Mouse (Mus musculus): ENCODE results near the gene Zbtb7b. TPM values are rescaled to one million over a fixed set of nuclear protein-coding genes. Genes with fewer than 3 reads are reported as not detected.
A peak's percentile ranks its signal among the peaks of the same experiment; 100 is the strongest.

Zbtb7b gene
- polyA plus RNA-seq, 1 experiment from 2014 or later: 0.73 TPM

DNA sequence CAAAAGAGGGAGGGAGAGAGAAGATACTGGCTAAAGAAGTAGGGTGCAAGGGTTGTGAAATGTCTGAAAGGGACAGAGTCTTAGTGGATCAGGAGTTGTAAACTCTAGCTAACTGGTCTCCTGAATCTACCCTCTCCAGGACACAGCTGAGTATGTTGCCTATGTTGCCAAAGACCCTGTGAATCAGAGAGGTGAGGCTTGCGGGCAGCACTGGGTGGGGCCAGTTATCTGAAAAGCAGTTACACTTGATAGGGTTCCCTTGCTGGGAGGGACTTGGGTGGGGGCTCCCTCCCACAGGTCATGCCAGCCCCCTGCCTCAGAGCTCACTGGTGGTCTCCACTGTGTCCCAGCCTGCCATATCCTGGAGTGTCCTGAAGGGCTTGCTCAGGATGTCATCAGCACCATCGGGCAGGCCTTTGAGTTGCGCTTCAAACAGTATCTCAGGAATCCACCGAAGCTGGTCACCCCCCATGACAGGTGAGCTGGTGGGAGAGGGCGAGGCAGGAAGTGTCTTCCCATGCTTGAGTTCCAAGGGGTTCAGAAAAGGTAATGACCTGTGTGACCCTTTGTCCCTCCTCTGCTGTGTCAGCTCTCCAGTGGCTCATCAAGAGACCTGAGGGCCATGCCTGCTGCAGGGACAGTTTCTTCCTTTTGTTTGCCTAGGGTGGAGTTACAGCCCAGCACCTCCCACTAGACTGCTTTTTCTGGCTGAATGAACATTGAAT lies 30.0 kb upstream of the Zbtb7b start:
- no peaks in the 10 kb centered on the region for H3K9me3 ChIP-seq
- peaks cover 26% of the 10 kb centered on the region for H3K4me1 ChIP-seq (replicated peaks)
- H3K9ac ChIP-seq: no peak overlapping the region
- peaks cover 19% of the 10 kb centered on the region for H3K36me3 ChIP-seq
- H3K4me3 ChIP-seq: no peak overlapping the region
- no peak for ATAC-seq (ENCODE audit: low FRiP score)
- H3K4me2 ChIP-seq: no peak overlapping the region
- WGBS: 88% methylated on average over 5 of the region's 5 CpGs
- H3K27me3 ChIP-seq: no peaks in the 10 kb centered on the region
- no peak overlapping the region for H3K27ac ChIP-seq

DNA sequence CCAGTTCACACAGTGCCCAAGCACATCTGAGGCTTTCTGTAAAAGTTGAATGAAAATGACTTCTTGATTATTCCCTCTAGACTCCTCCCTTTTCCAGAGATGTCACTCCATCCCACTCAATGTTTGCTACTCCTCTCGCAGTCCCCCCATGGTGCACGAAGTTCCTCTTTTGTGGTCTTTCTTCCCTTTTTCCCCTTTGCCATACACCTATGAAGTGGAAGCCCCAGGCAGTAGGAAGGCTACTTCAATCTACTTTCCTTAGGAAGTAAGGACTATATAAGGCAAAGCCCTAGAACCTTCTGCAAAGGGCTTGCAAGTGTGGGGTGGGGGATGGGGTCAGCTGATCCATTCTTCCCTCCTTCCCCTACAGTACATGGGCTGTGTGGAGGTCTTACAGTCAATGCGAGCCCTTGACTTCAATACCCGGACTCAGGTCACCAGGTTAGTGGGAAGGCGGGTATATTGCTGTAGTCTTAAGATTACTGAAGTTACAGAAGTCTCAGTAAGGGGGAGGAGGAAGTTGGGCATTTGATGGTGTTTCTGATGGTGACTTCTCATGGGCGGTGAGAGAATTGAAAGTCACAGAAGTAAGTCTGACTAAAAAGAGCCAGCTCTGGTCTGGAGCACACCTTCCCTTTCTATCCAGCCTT lies 28.1 kb upstream of the Zbtb7b start:
- Histone ChIP-seq H3K9me3 (no peaks in the 10 kb centered on the region), H3K27me3 (no peaks in the 10 kb centered on the region), H3K4me1 (replicated peaks) (peaks cover 34% of the 10 kb centered on the region), H3K4me3 (peak overlapping the region; percentile 38), H3K9ac (peak overlapping the region; percentile 72; the same call in 1 of the 2 replicates), H3K4me2 (peak overlapping the region; percentile 61), H3K36me3 (peaks cover 19% of the 10 kb centered on the region), H3K27ac (no peak overlapping the region)
- 61% methylated on average over 6 of the region's 6 CpGs for WGBS
- no peak for ATAC-seq (ENCODE audit: low FRiP score)

- H3K4me2 ChIP-seq: peak overlapping the region; percentile 61
- peaks cover 13% of the 10 kb centered on the region for H3K36me3 ChIP-seq
- no peak for ATAC-seq (ENCODE audit: low FRiP score)
- no peaks in the 10 kb centered on the region for H3K27me3 ChIP-seq
- H3K27ac ChIP-seq: peak overlapping the region; percentile 73
- no peaks in the 10 kb centered on the region for H3K9me3 ChIP-seq
- H3K4me1 ChIP-seq (replicated peaks): peaks cover 40% of the 10 kb centered on the region
- WGBS: 10% methylated on average over 21 of the region's 22 CpGs
- peak overlapping the region; percentile 72 for H3K9ac ChIP-seq
- H3K4me3 ChIP-seq: peak overlapping the region; percentile 38
Measured at GRCm38 (mm10) chr3:89421810-89422473, 27.4 kb upstream of the Zbtb7b start.

DNA sequence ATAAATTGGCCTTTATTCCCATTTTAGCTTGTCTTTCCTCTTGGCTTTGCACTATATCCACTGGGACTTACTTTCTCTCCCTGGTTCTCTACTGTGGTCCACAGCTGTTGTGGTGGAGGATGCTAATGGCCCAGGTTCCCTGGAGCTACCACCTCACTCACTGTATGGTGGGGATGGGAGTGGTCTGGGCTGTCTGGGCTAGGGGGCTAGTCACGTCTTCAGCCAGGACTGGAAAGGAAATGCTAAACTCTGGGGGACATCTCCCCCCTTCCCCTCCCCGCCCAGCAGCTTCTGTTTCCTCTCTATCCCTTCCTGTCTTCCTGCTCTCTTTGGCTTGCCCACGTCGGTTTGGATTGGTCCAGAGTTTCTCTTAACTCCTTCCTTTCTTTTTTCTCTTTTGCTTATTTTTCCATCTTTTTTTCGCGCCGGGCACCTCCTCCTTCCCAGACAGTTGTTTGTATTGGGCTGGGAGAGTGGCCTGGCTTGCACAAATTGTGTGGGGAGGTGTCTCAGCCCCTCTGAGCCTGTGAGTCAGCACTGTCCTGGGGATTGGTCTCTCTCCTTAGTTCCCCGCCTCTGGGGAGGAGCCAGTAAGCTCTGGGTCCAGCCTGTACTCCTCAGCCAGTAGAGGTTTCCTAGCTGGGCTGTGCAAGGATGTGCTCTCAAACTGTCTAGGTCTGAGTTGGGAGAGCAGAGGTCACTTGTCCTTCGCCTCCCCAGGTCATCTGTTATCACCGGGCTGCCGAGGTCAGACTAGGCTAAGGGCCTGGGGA lies 26.6 kb upstream of the Zbtb7b start:
- Histone ChIP-seq H3K9ac (peak overlapping the region; percentile 72), H3K27me3 (no peaks in the 10 kb centered on the region), H3K4me1 (replicated peaks) (peaks cover 43% of the 10 kb centered on the region), H3K4me3 (peak overlapping the region; percentile 38), H3K9me3 (no peaks in the 10 kb centered on the region), H3K4me2 (peak overlapping the region; percentile 61), H3K27ac (peak overlapping the region; percentile 73), H3K36me3 (peaks cover 6% of the 10 kb centered on the region; the same call in 1 of the 2 replicates)
- peak; percentile 47 for ATAC-seq (ENCODE audit: low FRiP score)
- 3% methylated on average over 11 of the region's 11 CpGs for WGBS

DNA sequence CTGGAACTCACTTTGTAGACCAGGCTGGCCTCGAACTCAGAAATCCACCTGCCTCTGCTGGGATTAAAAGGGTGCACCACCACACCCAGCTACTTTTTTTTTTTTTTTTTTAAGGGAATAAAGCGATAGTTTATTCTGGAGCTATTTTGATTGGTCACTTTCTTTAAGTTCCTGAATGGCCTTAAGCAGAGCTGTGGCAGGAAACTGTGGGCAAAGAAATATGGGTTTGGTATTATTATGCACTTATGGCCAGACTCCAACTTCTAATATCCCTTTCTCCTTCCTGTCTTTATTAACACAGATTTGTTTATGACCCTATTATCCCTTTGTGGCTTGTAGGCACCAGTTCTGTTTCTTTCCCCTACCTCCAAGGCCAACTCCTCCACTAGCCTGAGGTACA lies 25.8 kb upstream of the Zbtb7b start:
- Histone ChIP-seq H3K4me2 (peak overlapping the region; percentile 61; the same call in 1 of the 2 replicates), H3K9me3 (no peaks in the 10 kb centered on the region), H3K36me3 (peaks cover 13% of the 10 kb centered on the region), H3K27me3 (no peaks in the 10 kb centered on the region), H3K4me1 (replicated peaks) (peaks cover 43% of the 10 kb centered on the region), H3K4me3 (no peak overlapping the region; the same call in 1 of the 2 replicates), H3K27ac (peak overlapping the region; percentile 71; the same call in 1 of the 2 replicates), H3K9ac (no peak overlapping the region; the same call in 1 of the 2 replicates)
- WGBS: 66% methylated on average over 2 of the region's 2 CpGs
- ATAC-seq (ENCODE audit: low FRiP score): no peak

GRCm38 (mm10) chr3:89419981-89420380 lies 25.4 kb upstream of the Zbtb7b start:
- H3K4me2 ChIP-seq: peak overlapping the region; percentile 82
- H3K9ac ChIP-seq: peak overlapping the region; percentile 68
- peak overlapping the region; percentile 87 for H3K27ac ChIP-seq
- WGBS: 45% methylated on average over 3 of the region's 3 CpGs
- no peaks in the 10 kb centered on the region for H3K9me3 ChIP-seq
- peaks cover 16% of the 10 kb centered on the region for H3K36me3 ChIP-seq
- H3K4me3 ChIP-seq: peak overlapping the region; percentile 54
- no peaks in the 10 kb centered on the region for H3K27me3 ChIP-seq
- no peak for ATAC-seq (ENCODE audit: low FRiP score)
- peaks cover 43% of the 10 kb centered on the region for H3K4me1 ChIP-seq (replicated peaks)

DNA sequence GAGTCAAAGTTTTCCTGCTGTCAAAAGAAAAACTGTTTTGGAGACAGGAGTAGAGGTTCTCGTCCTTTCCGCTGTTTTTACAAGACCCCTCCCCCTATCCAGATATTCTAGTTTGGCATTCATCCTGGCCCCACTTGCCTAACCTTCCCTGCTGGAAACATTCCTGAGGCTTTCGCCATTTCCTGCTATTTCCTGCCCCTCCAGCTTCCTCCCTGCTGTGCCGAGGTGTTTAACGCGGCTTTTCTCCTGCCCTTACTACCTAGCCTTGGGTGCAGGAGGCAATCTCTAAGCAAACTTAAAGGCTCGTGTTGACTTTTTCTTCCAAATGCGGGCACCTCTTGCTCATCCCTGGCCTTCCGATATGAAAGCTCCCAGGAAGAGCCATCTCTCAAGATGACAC lies 25.0 kb upstream of the Zbtb7b start:
- H3K4me1 ChIP-seq (replicated peaks): peaks cover 43% of the 10 kb centered on the region
- WGBS: 4% methylated on average over 9 of the region's 9 CpGs
- H3K36me3 ChIP-seq: peaks cover 18% of the 10 kb centered on the region

DNA sequence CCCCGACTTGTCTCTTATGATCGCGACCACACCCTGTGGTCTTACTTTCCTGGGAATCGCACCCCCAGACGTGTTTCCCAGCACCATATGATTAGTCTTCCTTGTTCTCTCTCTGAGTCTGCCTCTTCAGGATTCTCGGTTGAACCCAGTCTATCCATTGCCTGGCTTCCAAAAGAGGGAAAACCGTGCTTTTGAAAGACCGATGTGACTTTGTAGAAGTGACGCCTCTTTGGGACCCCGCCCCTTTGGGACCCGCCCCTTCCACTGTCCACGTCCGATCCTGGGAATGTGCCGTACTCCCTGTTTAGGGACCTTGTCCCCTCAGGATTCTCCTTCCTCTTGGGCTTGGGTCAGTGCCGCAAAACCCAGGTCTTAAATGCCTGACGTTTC lies 24.3 kb upstream of the Zbtb7b start:
- ATAC-seq (ENCODE audit: low FRiP score): peak; percentile 18; the same call in 1 of the 2 replicates
- H3K27me3 ChIP-seq: no peaks in the 10 kb centered on the region
- H3K4me3 ChIP-seq: peak overlapping the region; percentile 54
- H3K4me2 ChIP-seq: peak overlapping the region; percentile 82
- H3K9me3 ChIP-seq: no peaks in the 10 kb centered on the region
- peak overlapping the region; percentile 87 for H3K27ac ChIP-seq
- 0% methylated on average over 16 of the region's 16 CpGs for WGBS
- peaks cover 43% of the 10 kb centered on the region for H3K4me1 ChIP-seq (replicated peaks)
- H3K36me3 ChIP-seq: peaks cover 22% of the 10 kb centered on the region
- H3K9ac ChIP-seq: peak overlapping the region; percentile 68

More for the DNA sequence above, 25.0 kb upstream of the Zbtb7b start:
- ATAC-seq (ENCODE audit: low FRiP score): no peak
- Histone ChIP-seq H3K27ac (peak overlapping the region; percentile 87), H3K4me2 (peak overlapping the region; percentile 82), H3K4me3 (peak overlapping the region; percentile 54), H3K9me3 (no peaks in the 10 kb centered on the region), H3K27me3 (no peaks in the 10 kb centered on the region), H3K9ac (peak overlapping the region; percentile 68)

GRCm38 (mm10) chr3:89418170-89418860 lies 23.7 kb upstream of the Zbtb7b start, which contains the start of the genes Cks1b and Shc1:
Gene Cks1b, minus strand, starts transcription at chr3:89418383.
Gene Shc1, plus strand, starts transcription at chr3:89418443.
- WGBS: under 1% methylated on average over 39 of the region's 39 CpGs

DNA sequence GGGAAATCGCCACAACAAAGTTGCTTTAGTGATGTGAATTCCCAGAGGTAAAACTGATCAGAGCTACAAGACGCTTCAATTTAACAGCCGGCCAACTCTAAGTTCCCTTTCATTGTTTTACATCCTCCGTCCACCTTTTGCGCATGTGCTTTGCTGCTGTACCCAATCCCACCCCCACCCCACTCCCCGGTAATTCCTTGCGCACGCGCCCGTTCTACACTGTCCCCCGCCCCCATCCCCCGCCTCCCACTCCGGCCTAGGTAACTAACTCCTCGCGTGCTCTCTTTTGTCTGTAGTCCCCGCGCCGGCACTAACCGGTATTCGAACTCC lies 23.2 kb upstream of the Zbtb7b start:
- H3K4me2 ChIP-seq: peak overlapping the region; percentile 82
- peak overlapping the region; percentile 45 for H3K27ac ChIP-seq
- no peaks in the 10 kb centered on the region for H3K27me3 ChIP-seq
- H3K9ac ChIP-seq: peak overlapping the region; percentile 68
- peaks cover 43% of the 10 kb centered on the region for H3K4me1 ChIP-seq (replicated peaks)
- peak overlapping the region; percentile 54 for H3K4me3 ChIP-seq
- no peaks in the 10 kb centered on the region for H3K9me3 ChIP-seq
- WGBS: under 1% methylated on average over 20 of the region's 20 CpGs
- H3K36me3 ChIP-seq: peaks cover 23% of the 10 kb centered on the region
- peak; percentile 52 for ATAC-seq (ENCODE audit: low FRiP score)

More at GRCm38 (mm10) chr3:89418170-89418860, 23.7 kb upstream of the Zbtb7b start, which contains the start of the genes Cks1b and Shc1:
- Histone ChIP-seq H3K4me3 (peak within 1 kb of the TSS; percentile 54), H3K9ac (peak within 1 kb of the TSS; percentile 68), H3K4me2 (peak within 1 kb of the TSS; percentile 82), H3K4me1 (replicated peaks) (peaks cover 43% of the 10 kb centered on the region), H3K36me3 (peaks cover 23% of the 10 kb centered on the region), H3K27me3 (no peaks in the 10 kb centered on the region), H3K27ac (peak within 1 kb of the TSS; percentile 87), H3K9me3 (no peaks in the 10 kb centered on the region)
- ATAC-seq (ENCODE audit: low FRiP score): peak; percentile 97

- Histone ChIP-seq H3K9me3 (no peaks in the 10 kb centered on the region), H3K27ac (peak overlapping the region; percentile 45; the same call in 1 of the 2 replicates), H3K27me3 (no peaks in the 10 kb centered on the region), H3K4me2 (peak overlapping the region; percentile 82), H3K4me1 (replicated peaks) (peaks cover 43% of the 10 kb centered on the region), H3K36me3 (peaks cover 23% of the 10 kb centered on the region), H3K9ac (peak overlapping the region; percentile 68), H3K4me3 (peak overlapping the region; percentile 54)
- WGBS: 34% methylated on average over 2 of the region's 2 CpGs
- ATAC-seq (ENCODE audit: low FRiP score): no peak
Measured at GRCm38 (mm10) chr3:89417131-89417530, 22.6 kb upstream of the Zbtb7b start.
